Mouse (Mus musculus) frontal cortex, postnatal 14 days (tissue): ENCODE measurements around the gene Fdx1l.
A peak's percentile ranks its signal among the peaks of the same experiment; 100 is the strongest.
"Not testable (repeated sequence)": the region's sequence is repeated elsewhere in the genome, so short reads cannot be mapped to it uniquely, and the experiment has no call there.

Experiments used
- DNase-seq, 2 experiments: peaks; one replicate each; pipeline ENCODE4 v3.0.0; 2022; ENCODE audit warnings: low spot score in 2 of 2

Gene Fdx1l

GRCm38 (mm10) chr9:21074173-21074572, 759 bp upstream of the Fdx1l start:
- DNase-seq, result no peak

GRCm38 (mm10) chr9:21072641-21073040, 773 bp downstream of the Fdx1l start:
- DNase-seq, result no peak

GRCm38 (mm10) chr9:21067006-21067684, 6.3 kb downstream of the Fdx1l start, which contains the start of gene Zglp1:
Zglp1 (minus strand) TSS chr9:21067093.
- DNase-seq, result no peak

GRCm38 (mm10) chr9:21062928-21063327, 10.5 kb downstream of the Fdx1l start:
- DNase-seq, result peak; percentile 50 to 52

- DNase-seq, result no peak
Measured at GRCm38 (mm10) chr9:21051578-21051977, 21.8 kb downstream of the Fdx1l start.

GRCm38 (mm10) chr9:21045235-21045634, 28.2 kb downstream of the Fdx1l start:
- no peak for DNase-seq

- not testable (repeated sequence) for DNase-seq
Measured at GRCm38 (mm10) chr9:21044785-21045184, 28.6 kb downstream of the Fdx1l start.

GRCm38 (mm10) chr9:21043563-21043962, 29.9 kb downstream of the Fdx1l start:
- DNase-seq, result no peak

- peak; percentile 61 to 80 for DNase-seq
Measured at GRCm38 (mm10) chr9:21041308-21041707, 32.1 kb downstream of the Fdx1l start.

GRCm38 (mm10) chr9:21039779-21040178, 33.6 kb downstream of the Fdx1l start:
- DNase-seq, result no peak

- no peak for DNase-seq
Measured at GRCm38 (mm10) chr9:21037481-21037891, 35.9 kb downstream of the Fdx1l start.

GRCm38 (mm10) chr9:21036666-21037065, 36.7 kb downstream of the Fdx1l start:
- no peak for DNase-seq

- DNase-seq, result no peak
Measured at GRCm38 (mm10) chr9:21036161-21036560, 37.3 kb downstream of the Fdx1l start.

- DNase-seq, result no peak
Measured at GRCm38 (mm10) chr9:21035586-21035985, 37.8 kb downstream of the Fdx1l start.

- no peak for DNase-seq
Measured at GRCm38 (mm10) chr9:21034481-21035085, 38.8 kb downstream of the Fdx1l start.

GRCm38 (mm10) chr9:21033136-21033535, 40.3 kb downstream of the Fdx1l start:
- DNase-seq, result peak in 1 of 2 experiments; percentile 64

GRCm38 (mm10) chr9:21032491-21032890, 40.9 kb downstream of the Fdx1l start:
- DNase-seq, result no peak

- peak; percentile 83 to 84 for DNase-seq
Measured at GRCm38 (mm10) chr9:21031896-21032351, 41.5 kb downstream of the Fdx1l start, which contains the start of gene Icam5. Icam5 (plus strand) TSS chr9:21032073.

GRCm38 (mm10) chr9:21031251-21031895, 42.0 kb downstream of the Fdx1l start:
- DNase-seq, result peak; percentile 70 to 80

GRCm38 (mm10) chr9:21030781-21031250, 42.6 kb downstream of the Fdx1l start:
- DNase-seq, result peak; percentile 77 to 79

- no peak for DNase-seq
Measured at GRCm38 (mm10) chr9:21030055-21030600, 43.3 kb downstream of the Fdx1l start.
